Mouse (Mus musculus) liver, embryonic 11.5 days (tissue): Measurements from ENCODE around the gene Rcsd1. TPM values are rescaled to one million over a fixed set of nuclear protein-coding genes. Genes with fewer than 3 reads are reported as not detected.

Experiments used
- ATAC-seq: fragments of 200-750 bp; cut with Nextera tagmentation; replicated peaks from 2 replicates; pipeline ENCODE4 v1.8.0; 2017; ENCODE audit warnings: moderate number of reproducible peaks, mild to moderate bottlenecking, moderate TSS enrichment, moderate library complexity; ENCODE audit not compliant: low FRiP score
- DNase-seq: peaks from one replicate; pipeline ENCODE4 v3.0.0-alpha.2; 2017; ENCODE audit warnings: low spot score
- H3K27ac ChIP-seq: fragments of 300-500 bp; sonication (generic); 2 replicates; pipeline ENCODE4 v1.5.1; 2014; ENCODE audit warnings: mild to moderate bottlenecking, low read depth, low read length, control low read depth
- H3K27me3 ChIP-seq: fragments of 300-500 bp; sonication (generic); replicated peaks from 2 replicates; pipeline ENCODE4 v1.6.1; 2014; ENCODE audit warnings: low read length, mixed read lengths; ENCODE audit not compliant: control insufficient read depth, insufficient read depth
- H3K36me3 ChIP-seq: fragments of 300-500 bp; sonication (generic); 2 replicates; pipeline ENCODE4 v1.6.1; 2014; ENCODE audit warnings: mild to moderate bottlenecking, low read length, moderate library complexity, mixed read lengths; ENCODE audit not compliant: control insufficient read depth, insufficient read depth
- H3K4me1 ChIP-seq: fragments of 300-500 bp; sonication (generic); replicated peaks from 2 replicates; pipeline ENCODE4 v1.6.1; 2014; ENCODE audit warnings: low read length, mixed read lengths; ENCODE audit not compliant: control insufficient read depth, insufficient read depth
- H3K4me2 ChIP-seq: fragments of 300-500 bp; sonication (generic); 2 replicates; pipeline ENCODE4 v1.6.1; 2014; ENCODE audit warnings: mild to moderate bottlenecking, control low read depth, moderate library complexity
- H3K4me3 ChIP-seq: fragments of 300-500 bp; sonication (generic); 2 replicates; pipeline ENCODE4 v1.5.1; 2014; ENCODE audit warnings: low read depth, low read length, control low read depth
- H3K9ac ChIP-seq: fragments of 300-500 bp; sonication (generic); 2 replicates; pipeline ENCODE4 v1.6.1; 2014; ENCODE audit warnings: low read depth, low read length, control low read depth
- H3K9me3 ChIP-seq: fragments of 300-500 bp; sonication (generic); 2 replicates; pipeline ENCODE4 v1.6.1; 2016; ENCODE audit warnings: low read length, inconsistent platforms, mixed read lengths; ENCODE audit not compliant: control insufficient read depth
- WGBS: fragments of 180-500 bp; shearing (Covaris S2); extraction: QIAGEN DNeasy Blood & Tissue Kit; methylation state at CpG from one replicate; pipeline ENCODE4 v1.1.7; 2014; 5-methylcytosine and 5-hydroxymethylcytosine counted together
- polyA plus RNA-seq: library from polyadenylated mRNA; unstranded; fragments of >200 nt; fragmentation: Nextera tagmentation; extraction: Ambion mirVana; gene quantifications from 2 replicates; pipeline ENCODE4 v1.2.1, GENCODE M21; 2014

The Rcsd1 gene
- polyA plus RNA-seq, 1 experiment from 2014 or later = 17.8 TPM

- Histone ChIP-seq H3K27ac (no peak overlapping the region), H3K27me3 (peaks cover 10% of the 10 kb centered on the region; the same call in 1 of the 2 replicates), H3K9ac (no peak overlapping the region)
Observed at GRCm38 (mm10) chr1:165700933-165701518, 8.5 kb downstream of the Rcsd1 start.

GRCm38 (mm10) chr1:165700376-165700815 is 9.2 kb downstream of the Rcsd1 start:
- H3K36me3 ChIP-seq = no peaks in the 10 kb centered on the region
- H3K27me3 ChIP-seq = peaks cover 10% of the 10 kb centered on the region; the same call in 1 of the 2 replicates
- no peaks in the 10 kb centered on the region for H3K9me3 ChIP-seq
- H3K4me3 ChIP-seq = no peak overlapping the region
- 13% methylated on average over 7 of the region's 7 CpGs for WGBS
- no peak overlapping the region; the same call in 1 of the 2 replicates for H3K4me2 ChIP-seq
- H3K27ac ChIP-seq = no peak overlapping the region
- H3K4me1 ChIP-seq = peaks cover 38% of the 10 kb centered on the region
- DNase-seq (no peak), ATAC-seq (no peak)
- no peak overlapping the region; the same call in 1 of the 2 replicates for H3K9ac ChIP-seq

More at GRCm38 (mm10) chr1:165700933-165701518, 8.5 kb downstream of the Rcsd1 start:
- Histone ChIP-seq H3K36me3 (no peaks in the 10 kb centered on the region), H3K4me2 (peak overlapping the region; percentile 38), H3K9me3 (no peaks in the 10 kb centered on the region), H3K4me1 (peaks cover 37% of the 10 kb centered on the region), H3K4me3 (no peak overlapping the region)
- DNase-seq (no peak), ATAC-seq (no peak)
- WGBS = 16% methylated on average over 6 of the region's 6 CpGs

- WGBS = 58% methylated on average over 8 of the region's 8 CpGs
- H3K9me3 ChIP-seq = no peaks in the 10 kb centered on the region
- H3K9ac ChIP-seq = no peak overlapping the region
- H3K36me3 ChIP-seq = no peaks in the 10 kb centered on the region
- DNase-seq (no peak), ATAC-seq (no peak)
- H3K4me3 ChIP-seq = no peak overlapping the region
- H3K27me3 ChIP-seq = peaks cover 7% of the 10 kb centered on the region; the same call in 1 of the 2 replicates
- no peak overlapping the region for H3K27ac ChIP-seq
- no peak overlapping the region for H3K4me2 ChIP-seq
- peaks cover 40% of the 10 kb centered on the region for H3K4me1 ChIP-seq
Observed at GRCm38 (mm10) chr1:165697701-165698100, 11.9 kb downstream of the Rcsd1 start.

- peaks cover 4% of the 10 kb centered on the region; the same call in 1 of the 2 replicates for H3K27me3 ChIP-seq
- peaks cover 34% of the 10 kb centered on the region for H3K4me1 ChIP-seq
- H3K27ac ChIP-seq = no peak overlapping the region
- WGBS = 63% methylated on average over 7 of the region's 7 CpGs
- no peak overlapping the region for H3K9ac ChIP-seq
- ATAC-seq (no peak), DNase-seq (no peak)
- H3K9me3 ChIP-seq = no peaks in the 10 kb centered on the region
- H3K4me2 ChIP-seq = no peak overlapping the region
- no peaks in the 10 kb centered on the region for H3K36me3 ChIP-seq
- H3K4me3 ChIP-seq = no peak overlapping the region
Observed at GRCm38 (mm10) chr1:165696870-165697269, 12.7 kb downstream of the Rcsd1 start.

- no peak for ATAC-seq
- whole genome bisulfite sequencing = 73% methylated on average over 5 of the region's 5 CpGs
- H3K36me3 ChIP-seq = no peaks in the 10 kb centered on the region
- H3K4me3 ChIP-seq = no peak overlapping the region
- H3K4me2 ChIP-seq = no peak overlapping the region
- H3K9me3 ChIP-seq = no peaks in the 10 kb centered on the region
- no peaks in the 10 kb centered on the region for H3K27me3 ChIP-seq
- no peak overlapping the region for H3K27ac ChIP-seq
- H3K9ac ChIP-seq = no peak overlapping the region
- DNase-seq = no peak
- H3K4me1 ChIP-seq = peaks cover 31% of the 10 kb centered on the region
Observed at GRCm38 (mm10) chr1:165696040-165696439, 13.5 kb downstream of the Rcsd1 start.

- Histone ChIP-seq H3K27me3 (no peaks in the 10 kb centered on the region), H3K27ac (no peak overlapping the region), H3K9me3 (no peaks in the 10 kb centered on the region), H3K36me3 (no peaks in the 10 kb centered on the region), H3K4me3 (no peak overlapping the region), H3K4me1 (peaks cover 26% of the 10 kb centered on the region), H3K4me2 (no peak overlapping the region), H3K9ac (no peak overlapping the region)
- ATAC-seq (no peak), DNase-seq (no peak)
Observed at GRCm38 (mm10) chr1:165695392-165696014, 14.1 kb downstream of the Rcsd1 start.

GRCm38 (mm10) chr1:165693856-165694255 is 15.7 kb downstream of the Rcsd1 start:
- DNase-seq = no peak
- Histone ChIP-seq H3K27ac (no peak overlapping the region), H3K27me3 (no peaks in the 10 kb centered on the region), H3K36me3 (no peaks in the 10 kb centered on the region), H3K9ac (no peak overlapping the region), H3K4me2 (no peak overlapping the region), H3K4me1 (peaks cover 22% of the 10 kb centered on the region), H3K4me3 (no peak overlapping the region), H3K9me3 (no peaks in the 10 kb centered on the region)
- 60% methylated on average over 7 of the region's 7 CpGs for WGBS
- ATAC-seq = no peak

- no peak overlapping the region for H3K9ac ChIP-seq
- H3K36me3 ChIP-seq = no peaks in the 10 kb centered on the region
- H3K9me3 ChIP-seq = no peaks in the 10 kb centered on the region
- H3K27me3 ChIP-seq = no peaks in the 10 kb centered on the region
- WGBS = 18% methylated on average over 3 of the region's 3 CpGs
- peak; percentile 57 for ATAC-seq
- no peak overlapping the region for H3K4me2 ChIP-seq
- no peak overlapping the region for H3K4me3 ChIP-seq
- no peak for DNase-seq
- H3K27ac ChIP-seq = no peak overlapping the region
- peaks cover 19% of the 10 kb centered on the region for H3K4me1 ChIP-seq
Observed at GRCm38 (mm10) chr1:165691516-165691915, 18.0 kb downstream of the Rcsd1 start.

- Histone ChIP-seq H3K9ac (no peak overlapping the region), H3K27me3 (no peaks in the 10 kb centered on the region), H3K27ac (no peak overlapping the region), H3K4me1 (peaks cover 16% of the 10 kb centered on the region), H3K36me3 (no peaks in the 10 kb centered on the region), H3K9me3 (no peaks in the 10 kb centered on the region), H3K4me2 (no peak overlapping the region), H3K4me3 (no peak overlapping the region)
- 63% methylated on average over 5 of the region's 5 CpGs for WGBS
- ATAC-seq = no peak
- DNase-seq = no peak
Observed at GRCm38 (mm10) chr1:165689845-165690244, 19.7 kb downstream of the Rcsd1 start.
